Mouse (Mus musculus): ENCODE results near the gene Hnrnpab.

Hnrnpab gene

DNA sequence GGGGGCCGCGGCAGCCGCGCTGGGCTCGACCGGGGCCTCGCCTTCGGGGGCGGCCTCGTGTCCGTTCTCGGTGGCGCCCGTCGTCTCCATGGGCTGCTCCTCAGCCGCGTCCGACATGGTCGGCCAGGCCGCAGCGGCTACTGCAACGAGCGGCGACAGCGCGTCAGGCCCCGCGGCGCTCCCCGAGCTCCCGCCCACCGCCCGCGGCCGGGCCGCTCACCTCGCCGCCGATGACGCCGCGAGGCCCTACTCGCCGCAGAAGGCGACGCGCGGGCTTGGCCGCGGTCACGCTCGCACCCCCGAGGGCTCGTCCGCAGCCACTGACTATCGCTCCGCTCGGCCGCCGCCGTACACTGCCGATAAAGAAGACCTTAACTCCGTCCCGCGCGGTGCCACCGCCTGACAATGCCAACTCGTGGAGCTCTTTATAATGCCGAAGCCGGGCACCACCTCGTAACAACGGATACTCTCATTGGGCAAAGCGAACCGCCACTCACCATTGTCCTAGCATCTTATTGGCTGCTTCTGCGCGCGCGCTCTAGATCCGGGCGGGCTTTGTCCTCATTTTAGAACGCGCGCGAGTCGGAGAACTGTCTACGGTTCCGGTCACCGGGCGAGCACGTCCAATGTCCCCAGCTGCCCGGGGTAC lies at the start of gene Hnrnpab:
Gene Hnrnpab (minus strand): TSS at position 401 of the 649 bp plus-strand sequence.
- DNase-seq (ENCODE audit: low spot score in 2 of 2), result peak; percentile 95 to 97

- no peak for DNase-seq (ENCODE audit: low spot score in 2 of 2)
Observed at GRCm38 (mm10) chr11:51654891-51655290, 48.2 kb upstream of the Hnrnpab start.

DNA sequence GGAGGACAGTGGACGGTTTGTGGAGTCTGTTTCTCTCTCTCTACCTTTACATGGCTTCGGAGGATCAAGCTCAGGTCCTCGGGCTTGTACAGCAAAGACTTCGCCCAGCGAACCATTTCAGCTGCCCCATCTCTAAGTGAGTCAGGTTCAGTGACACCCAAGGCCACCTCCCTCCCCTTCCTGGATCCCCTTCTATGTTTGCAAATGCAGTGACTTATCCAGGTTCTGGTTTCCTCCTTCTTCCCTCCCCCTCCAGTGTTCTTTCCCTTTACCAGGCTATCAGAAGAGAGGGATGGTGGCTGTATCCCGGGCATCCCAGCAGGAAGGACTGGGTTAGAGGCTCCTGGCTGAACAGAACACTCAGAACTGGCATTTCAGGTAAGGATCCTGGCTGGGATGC lies 47.1 kb upstream of the Hnrnpab start:
- no peak for DNase-seq (ENCODE audit: low spot score in 2 of 2)

DNA sequence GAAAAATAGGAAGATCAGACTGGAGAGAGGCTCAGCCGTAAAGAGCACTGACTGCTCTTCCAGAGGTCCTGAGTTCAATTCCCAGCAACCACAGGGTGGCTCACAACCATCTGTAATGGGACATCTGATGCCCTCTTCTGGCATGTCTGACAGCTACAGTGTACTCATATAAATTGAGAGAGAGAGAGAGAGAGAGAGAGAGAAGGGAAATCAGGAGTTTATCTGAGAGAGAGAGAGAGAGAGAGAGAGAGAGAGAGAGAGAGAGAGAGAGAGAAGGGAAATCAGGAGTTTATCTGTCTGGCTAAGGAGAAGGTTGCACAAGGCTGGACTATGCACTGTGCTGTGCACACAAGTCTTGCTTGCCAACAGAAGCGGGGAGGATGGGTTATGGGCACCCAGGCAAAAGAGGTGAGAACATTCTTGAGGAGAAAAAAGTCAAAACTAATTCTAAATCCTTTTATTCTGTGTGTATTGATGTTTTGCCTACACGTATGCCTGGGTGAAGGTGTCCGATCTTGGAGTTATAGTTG lies 46.3 kb upstream of the Hnrnpab start:
- DNase-seq (ENCODE audit: low spot score in 2 of 2), result no peak

DNA sequence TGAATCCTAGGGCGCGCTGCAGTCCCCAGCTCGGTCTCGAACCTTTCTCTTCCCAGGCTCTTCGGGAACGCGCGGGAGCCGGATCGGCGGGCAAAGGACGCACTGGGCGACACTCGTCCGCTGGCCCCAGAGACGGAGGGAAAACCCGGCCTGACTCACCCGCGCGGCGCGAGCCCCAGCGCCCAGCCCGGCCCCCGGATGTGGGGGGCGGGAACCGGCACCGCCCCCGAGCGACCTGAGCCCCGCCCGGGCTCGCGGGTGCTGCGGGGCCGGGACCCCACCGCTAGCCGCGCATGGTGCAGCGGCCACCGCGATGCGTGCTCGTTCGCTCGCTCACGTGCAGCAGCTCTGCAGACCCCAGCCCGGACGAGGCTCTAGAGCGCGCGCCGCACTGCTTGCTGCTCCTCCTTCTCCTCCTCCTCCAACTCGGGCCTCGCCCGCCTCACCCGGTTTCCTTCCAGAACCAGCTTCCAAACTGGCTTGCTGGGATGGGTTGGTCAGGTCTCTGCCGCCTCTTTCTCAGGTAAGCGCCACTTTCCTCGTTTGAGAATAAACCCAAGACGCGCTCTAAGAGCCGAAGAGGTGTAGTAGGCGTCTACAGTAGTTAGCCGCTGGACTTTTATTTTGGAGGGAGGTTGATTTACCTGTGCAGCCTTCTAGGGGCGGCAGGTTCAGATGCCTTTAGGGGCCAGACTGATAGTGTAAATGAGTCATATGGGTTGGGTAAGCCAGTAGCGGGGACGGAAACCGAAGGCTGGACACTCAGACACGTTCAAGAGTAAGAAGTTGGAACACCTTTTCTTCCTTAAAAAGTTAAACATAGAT lies 44.3 kb upstream of the Hnrnpab start, which contains the start of the genes N4bp3 and D930048N14Rik:
Gene N4bp3 (minus strand): TSS at position 152 of the 825 bp plus-strand sequence.
Gene D930048N14Rik (plus strand): TSS at position 264 of the 825 bp plus-strand sequence.
- DNase-seq (ENCODE audit: low spot score in 2 of 2), result peak; percentile 50 to 68

DNA sequence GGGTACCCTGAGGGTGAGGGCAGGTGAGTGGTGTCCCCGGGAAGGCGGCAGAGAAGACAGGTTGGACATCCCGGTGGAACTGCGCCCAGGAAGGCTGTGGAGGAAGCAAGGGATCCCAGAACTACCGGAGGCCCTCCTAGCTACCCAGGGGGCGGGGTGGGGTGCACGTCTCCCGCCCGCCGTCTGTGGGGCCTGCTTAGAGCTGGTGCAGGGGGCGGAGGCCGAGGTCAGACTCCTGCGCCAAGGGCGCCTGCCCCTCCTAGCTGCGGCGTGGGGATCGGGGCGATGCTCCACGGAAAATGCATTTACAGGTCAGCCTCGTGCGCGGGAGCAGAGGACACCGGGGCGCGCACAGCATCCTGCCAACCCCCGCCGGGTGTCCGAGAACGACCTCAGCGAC lies 43.6 kb upstream of the Hnrnpab start:
- DNase-seq (ENCODE audit: low spot score in 2 of 2), result peak; percentile 41 to 48

DNA sequence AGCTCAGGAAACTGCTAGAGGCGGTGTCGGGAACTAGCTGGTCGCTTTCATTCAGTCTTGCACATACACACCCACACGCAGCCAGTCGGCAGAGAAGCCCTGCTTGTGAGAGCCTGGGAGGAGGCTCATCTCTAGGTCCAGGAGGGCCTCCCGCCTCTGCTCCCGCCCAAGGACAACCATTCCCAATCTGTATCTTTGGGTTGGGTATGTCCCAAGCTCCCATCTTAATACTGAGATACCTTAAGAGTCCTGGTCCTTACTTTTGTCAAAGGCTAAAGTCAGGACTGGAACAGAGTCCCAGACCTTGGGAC lies 43.2 kb upstream of the Hnrnpab start:
- DNase-seq (ENCODE audit: low spot score in 2 of 2), result peak in 1 of 2 experiments; percentile 33

DNA sequence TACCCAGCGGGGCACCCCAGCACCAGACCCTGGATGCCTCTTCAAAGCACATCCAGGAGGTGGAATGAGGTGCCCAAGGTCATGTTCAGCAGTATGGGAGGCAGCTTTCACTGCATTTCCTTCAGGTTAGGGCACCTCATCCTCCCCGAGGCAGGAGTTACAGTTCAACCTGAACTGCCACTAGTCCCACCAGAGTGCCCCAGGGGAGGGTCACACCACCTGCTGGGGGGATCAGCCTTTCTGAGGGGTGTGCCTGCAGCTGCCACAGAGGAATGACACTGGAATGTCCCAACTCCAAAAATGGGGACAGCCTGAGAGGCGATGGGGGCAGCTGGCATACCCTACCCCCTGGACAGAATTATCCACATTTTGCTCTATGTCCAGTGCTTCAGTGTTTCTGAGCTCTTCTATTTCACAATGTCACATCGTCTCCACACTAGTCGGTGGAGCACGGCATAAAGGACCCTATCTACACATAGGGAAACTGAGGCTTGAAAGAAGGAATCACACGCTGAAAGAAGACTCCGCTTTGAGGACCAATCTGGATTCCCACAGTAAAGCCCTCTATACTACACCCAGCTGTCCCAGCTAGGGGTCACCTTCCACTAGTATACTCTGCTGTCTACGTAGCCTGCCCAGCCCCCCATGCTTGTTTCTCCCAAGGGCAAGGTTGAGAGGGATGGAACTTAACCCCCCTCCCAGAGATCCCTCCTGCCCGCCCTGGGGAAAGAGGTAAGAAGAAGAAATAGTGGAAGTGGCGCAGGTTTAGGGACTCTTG lies 42.7 kb upstream of the Hnrnpab start:
- DNase-seq (ENCODE audit: low spot score in 2 of 2), result no peak

DNA sequence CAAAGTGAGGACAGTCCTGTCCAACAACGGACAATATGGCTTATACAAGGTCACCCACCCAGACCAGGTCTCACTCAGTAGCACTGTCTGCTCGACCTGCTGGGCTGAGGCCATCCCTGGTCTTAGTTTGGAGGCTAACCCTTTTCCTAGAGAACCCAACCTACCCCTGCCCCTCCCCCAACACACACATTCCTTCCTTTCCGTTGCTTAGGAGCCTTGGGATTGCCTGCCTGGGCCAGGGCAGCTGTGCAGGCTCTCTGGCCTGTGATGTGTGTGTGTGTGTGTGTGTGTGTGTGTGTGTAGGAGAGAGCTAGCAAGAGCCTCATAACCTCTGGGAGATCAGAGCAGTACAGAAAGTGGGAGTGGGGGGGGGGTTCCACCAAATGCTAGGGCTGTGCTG lies 41.9 kb upstream of the Hnrnpab start:
- no peak for DNase-seq (ENCODE audit: low spot score in 2 of 2)

DNA sequence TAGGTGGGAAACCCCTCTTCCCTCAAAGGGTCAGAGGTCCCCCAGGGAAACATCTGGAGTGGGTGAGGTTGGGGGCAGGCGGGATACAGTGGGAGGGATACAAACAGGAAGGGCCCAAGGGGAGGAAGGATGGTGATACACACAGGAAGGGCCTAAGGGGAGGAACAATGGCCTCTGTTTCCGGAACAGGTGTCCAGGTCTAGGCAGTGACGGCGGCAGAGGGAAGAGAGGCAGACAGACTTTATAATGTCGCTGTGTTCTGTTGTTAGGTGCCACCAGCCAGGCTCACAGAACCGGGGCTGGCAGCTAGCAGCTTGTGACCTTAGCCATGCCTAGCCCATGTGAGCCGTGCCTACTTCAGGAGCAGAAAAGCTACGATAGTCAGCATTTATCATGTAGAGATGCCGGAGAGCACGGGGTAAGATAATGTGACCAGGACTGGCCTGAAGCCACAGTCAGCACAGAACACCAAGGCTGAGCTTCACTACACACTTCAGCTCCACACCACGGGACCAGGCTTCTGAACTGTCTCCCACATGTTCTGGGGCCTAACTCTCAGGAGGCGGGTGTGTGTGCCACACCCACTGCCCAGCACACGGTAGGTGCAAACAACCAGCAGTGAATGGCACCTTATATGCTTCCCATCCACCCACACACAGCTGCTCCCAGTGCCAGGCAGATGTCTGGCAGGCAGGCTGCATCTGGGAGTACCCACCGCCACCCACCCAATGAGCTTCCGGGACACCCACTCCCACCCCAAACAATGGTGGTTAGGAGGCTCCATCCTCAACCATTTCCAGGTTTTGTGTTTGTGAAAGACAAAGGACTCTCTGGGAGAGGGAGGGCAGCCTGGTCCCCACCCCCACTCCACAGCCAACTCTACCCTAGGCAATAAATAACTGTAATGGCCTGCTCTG lies 40.4 kb upstream of the Hnrnpab start:
- peak; percentile 37 to 38 for DNase-seq (ENCODE audit: low spot score in 2 of 2)

- DNase-seq (ENCODE audit: low spot score in 2 of 2), result no peak
Observed at GRCm38 (mm10) chr11:51646245-51646644, 39.6 kb upstream of the Hnrnpab start.

DNA sequence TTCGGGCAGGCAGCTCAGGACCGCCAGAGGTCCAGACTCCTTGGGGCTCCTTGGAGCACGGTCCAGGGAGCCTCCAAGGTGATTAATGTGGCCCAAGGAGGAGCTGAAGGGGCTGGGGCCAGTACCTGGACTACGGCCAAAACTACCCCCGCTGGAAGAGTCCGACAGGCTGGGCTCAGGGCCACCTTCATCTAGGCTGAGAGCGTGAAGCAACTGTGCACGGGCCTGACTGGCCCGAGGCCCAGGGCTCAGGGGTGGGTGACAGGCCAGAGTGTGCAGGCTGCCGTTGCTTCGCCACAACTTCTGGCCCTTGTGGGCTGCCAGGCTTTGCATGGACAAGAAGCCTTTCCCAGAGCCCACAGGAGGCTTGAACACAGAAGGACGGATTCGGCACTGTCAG lies 38.6 kb upstream of the Hnrnpab start:
- no peak for DNase-seq (ENCODE audit: low spot score in 2 of 2)

DNA sequence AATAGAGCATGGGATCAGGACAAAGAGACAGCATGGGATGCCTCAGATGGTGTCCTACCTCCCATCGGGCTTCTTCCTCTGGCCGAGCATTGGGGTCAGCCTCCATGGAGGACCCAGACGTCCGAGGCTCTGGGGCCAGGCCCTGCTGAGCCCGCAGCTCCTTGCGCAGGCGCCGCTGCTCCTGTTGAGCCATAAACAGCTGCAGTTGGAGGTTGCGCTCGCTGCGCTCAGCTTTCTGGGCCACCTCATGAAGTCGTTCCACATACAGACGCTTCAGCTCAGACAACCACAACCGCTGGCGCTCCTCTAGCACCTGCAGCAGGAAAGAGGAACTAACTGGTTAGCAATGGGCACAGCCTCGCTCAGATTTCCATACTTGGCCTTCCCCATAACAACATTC lies 37.6 kb upstream of the Hnrnpab start:
- peak; percentile 83 to 88 for DNase-seq (ENCODE audit: low spot score in 2 of 2)

GRCm38 (mm10) chr11:51643761-51644160 lies 37.1 kb upstream of the Hnrnpab start:
- DNase-seq (ENCODE audit: low spot score in 2 of 2), result peak; percentile 70 to 74

DNA sequence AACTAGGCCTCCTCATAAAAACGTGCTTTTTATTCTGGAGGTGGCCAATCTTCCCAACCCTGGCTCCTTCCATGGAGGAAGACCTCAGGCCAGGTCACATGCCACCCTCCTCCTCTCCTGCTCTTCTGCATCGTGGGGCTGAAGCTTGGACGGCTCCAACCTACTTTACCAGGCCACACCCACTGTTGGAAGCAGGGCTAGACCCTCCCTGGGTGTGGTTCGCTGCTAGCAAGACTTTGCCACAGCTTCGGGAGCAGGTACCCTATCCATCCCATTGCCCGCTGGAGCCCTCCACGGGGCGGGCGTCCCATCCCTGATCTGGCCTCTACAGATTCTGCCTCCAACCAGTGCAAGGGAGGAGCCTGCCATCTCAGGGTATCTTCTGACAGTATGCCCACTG lies 36.6 kb upstream of the Hnrnpab start:
- peak in 1 of 2 experiments; percentile 33 for DNase-seq (ENCODE audit: low spot score in 2 of 2)

DNA sequence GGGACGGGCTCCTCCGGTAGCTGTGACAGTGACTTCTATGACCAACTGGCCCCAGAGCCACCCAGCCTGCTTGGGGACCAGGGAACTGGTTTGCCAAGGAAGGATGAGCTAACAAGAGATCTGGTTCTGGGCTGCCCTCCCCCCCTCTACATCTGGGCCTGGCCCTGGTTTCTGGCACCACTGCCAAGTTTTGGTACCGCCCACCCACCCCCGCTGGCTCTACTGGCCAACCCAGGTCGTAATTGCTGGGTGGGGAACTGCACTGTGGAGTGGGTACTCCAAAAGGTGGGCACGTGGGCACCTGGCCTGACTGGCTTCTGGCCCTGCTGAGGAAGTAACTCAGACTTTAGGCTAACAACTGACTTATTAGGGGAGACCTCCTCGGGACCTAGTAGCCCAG lies 34.1 kb upstream of the Hnrnpab start:
- DNase-seq (ENCODE audit: low spot score in 2 of 2), result no peak

GRCm38 (mm10) chr11:51638497-51638896 lies 31.9 kb upstream of the Hnrnpab start:
- no peak for DNase-seq (ENCODE audit: low spot score in 2 of 2)

- DNase-seq (ENCODE audit: low spot score in 2 of 2), result peak; percentile 70
Observed at GRCm38 (mm10) chr11:51637971-51638414, 31.3 kb upstream of the Hnrnpab start.

DNA sequence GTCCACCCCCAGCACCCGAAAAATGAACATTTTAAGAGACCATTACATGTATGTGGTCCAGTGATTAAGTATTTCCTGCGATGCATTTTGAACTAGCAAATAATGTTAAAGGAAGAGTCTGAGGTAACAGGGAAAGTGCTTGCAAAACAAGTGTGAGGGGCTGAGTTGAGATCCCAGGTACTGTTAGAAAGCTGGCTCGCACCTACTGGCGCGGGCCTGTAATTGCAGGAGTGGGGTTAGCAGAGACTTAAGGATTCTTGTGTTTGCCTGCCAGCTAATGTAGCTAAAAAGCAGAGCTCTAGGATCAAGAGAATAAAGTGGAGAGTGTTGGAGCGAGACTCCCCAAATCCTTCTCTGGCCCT lies 29.7 kb upstream of the Hnrnpab start:
- DNase-seq (ENCODE audit: low spot score in 2 of 2), result peak; percentile 76 to 81

- peak; percentile 82 to 84 for DNase-seq (ENCODE audit: low spot score in 2 of 2)
Observed at GRCm38 (mm10) chr11:51635525-51636322, 29.1 kb upstream of the Hnrnpab start, which contains the start of gene Rmnd5b. Rmnd5b (minus strand) TSS chr11:51635896.
